Mouse (Mus musculus) naive thymus-derived CD4-positive, alpha-beta T cell, adult 5 months (primary cell): ENCODE results near the gene Timp3. TPM values are rescaled to one million over a fixed set of nuclear protein-coding genes. Genes with fewer than 3 reads are reported as not detected.

ENCODE experiments used
- polyA plus RNA-seq: library from polyadenylated mRNA; unstranded; fragments of 100-300 nt; shearing (Covaris generic); gene quantifications from one replicate; pipeline ENCODE4 v1.2.1, GENCODE M21; 2017

Timp3 gene
- 0.15 TPM for polyA plus RNA-seq

GRCm38 (mm10) chr10:86300293-86301116 lies at the start of gene Timp3:
Timp3 (plus strand) TSS chr10:86300372.

Other genes starting within 250 kb of the Timp3 start
- gene Syn3, start 198.5 kb downstream of the Timp3 start, polyA plus RNA-seq: 0.09 TPM